Mouse (Mus musculus) hindbrain, embryonic 14.5 days (tissue): ENCODE data around the gene Gm3839. TPM values are rescaled to one million over a fixed set of nuclear protein-coding genes. Genes with fewer than 3 reads are reported as not detected.

Experiments used
- ATAC-seq: fragments of 200-750 bp; cut with Nextera tagmentation; 2 replicates; pipeline ENCODE4 v1.8.0; 2017; ENCODE audit warnings: moderate number of reproducible peaks, mild to moderate bottlenecking, moderate TSS enrichment, moderate library complexity; ENCODE audit not compliant: low FRiP score
- DNase-seq: peaks from one replicate; pipeline ENCODE4 v3.0.0-alpha.2; 2015; ENCODE audit warnings: low spot score
- H3K27ac ChIP-seq: fragments of 300-500 bp; sonication (generic); 2 replicates; pipeline ENCODE4 v1.5.1; 2014; ENCODE audit warnings: mild to moderate bottlenecking, moderate library complexity
- H3K27me3 ChIP-seq: fragments of 300-500 bp; sonication (generic); 2 replicates; pipeline ENCODE4 v1.6.1; 2014; ENCODE audit warnings: mild to moderate bottlenecking, low read length, mixed read lengths; ENCODE audit not compliant: control insufficient read depth, insufficient read depth
- H3K36me3 ChIP-seq: fragments of 300-500 bp; sonication (generic); replicated peaks from 2 replicates; pipeline ENCODE4 v1.6.1; 2014; ENCODE audit not compliant: control insufficient read depth, insufficient read depth
- H3K4me1 ChIP-seq: fragments of 300-500 bp; sonication (generic); replicated peaks from 2 replicates; pipeline ENCODE4 v1.6.1; 2014; ENCODE audit warnings: antibody characterized with exemption, low read length, mixed read lengths; ENCODE audit not compliant: control insufficient read depth, insufficient read depth
- H3K4me2 ChIP-seq: fragments of 300-500 bp; sonication (generic); replicated peaks from 2 replicates; pipeline ENCODE4 v1.6.1; 2014; ENCODE audit warnings: mild to moderate bottlenecking, moderate library complexity
- H3K4me3 ChIP-seq: fragments of 300-500 bp; sonication (generic); replicated peaks from 2 replicates; pipeline ENCODE4 v1.5.1; 2014; ENCODE audit warnings: mild to moderate bottlenecking, low read length
- H3K9ac ChIP-seq: fragments of 300-500 bp; sonication (generic); 2 replicates; pipeline ENCODE4 v1.6.1; 2014
- H3K9me3 ChIP-seq: fragments of 300-500 bp; sonication (generic); 2 replicates; pipeline ENCODE4 v1.6.1; 2016; ENCODE audit warnings: low read length; ENCODE audit not compliant: control insufficient read depth
- WGBS: fragments of 180-500 bp; shearing (Covaris S2); extraction: QIAGEN DNeasy Blood & Tissue Kit; methylation state at CpG from one replicate; pipeline ENCODE4 v1.1.7; 2014; 5-methylcytosine and 5-hydroxymethylcytosine counted together
- microRNA-seq: library from miRNA; unstranded; fragments of <30 nt; microRNA quantifications from one replicate; pipeline ENCODE4, GENCODE M21; 2016
- polyA plus RNA-seq: library from polyadenylated mRNA; unstranded; fragments of >200 nt; fragmentation: Nextera tagmentation; extraction: Ambion mirVana; gene quantifications from 2 replicates; pipeline ENCODE4 v1.2.1, GENCODE M21; 2014

The Gm3839 gene
- polyA plus RNA-seq, 1 experiment from 2014 or later = 1.7 TPM

GRCm38 (mm10) chr14:11244546-11244945 lies 112.0 kb downstream of the Gm3839 start:
- WGBS = 59% methylated on average over 5 of the region's 5 CpGs
- H3K36me3 ChIP-seq = no peaks in the 10 kb centered on the region
- ATAC-seq (no peak), DNase-seq (no peak)
- H3K4me2 ChIP-seq = no peak overlapping the region
- H3K4me3 ChIP-seq = no peak overlapping the region
- H3K9ac ChIP-seq = no peak overlapping the region
- no peaks in the 10 kb centered on the region for H3K27me3 ChIP-seq
- H3K9me3 ChIP-seq = no peaks in the 10 kb centered on the region
- H3K4me1 ChIP-seq = no peaks in the 10 kb centered on the region
- H3K27ac ChIP-seq = no peak overlapping the region

DNA sequence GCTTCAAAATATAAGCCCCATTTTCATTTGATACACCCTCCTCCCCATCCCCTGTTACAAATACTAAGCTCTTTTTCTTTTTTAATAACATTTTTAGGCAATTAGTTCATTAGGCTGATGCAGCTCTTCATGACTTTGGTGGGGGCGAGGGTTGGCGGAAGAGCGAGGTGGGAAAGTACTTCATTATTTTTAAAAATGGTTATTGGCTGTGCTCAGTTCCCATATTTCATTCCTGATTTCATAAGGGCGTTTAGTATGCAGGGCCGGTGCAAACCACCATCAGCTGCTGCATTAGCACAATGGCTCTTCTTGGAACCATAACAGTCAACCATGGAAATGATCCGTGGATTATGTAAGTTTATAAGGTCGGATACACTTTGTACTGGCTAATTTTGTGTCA lies 124.4 kb downstream of the Gm3839 start:
- H3K9ac ChIP-seq = no peak overlapping the region
- no peak for DNase-seq
- H3K4me2 ChIP-seq = no peak overlapping the region
- H3K27ac ChIP-seq = no peak overlapping the region
- no peaks in the 10 kb centered on the region for H3K36me3 ChIP-seq
- H3K4me3 ChIP-seq = no peak overlapping the region
- H3K4me1 ChIP-seq = no peaks in the 10 kb centered on the region
- 0 out of 2 replicates have a peak, but pooled peaks cover 5% of the 10 kb centered on the region for H3K9me3 ChIP-seq
- H3K27me3 ChIP-seq = no peaks in the 10 kb centered on the region
- 87% methylated on average over 7 of the region's 7 CpGs for WGBS
- no peak for ATAC-seq

Small RNAs within 50 kb of the gene (microRNA-seq; reads per million reads assigned to microRNA genes)
- gene Mir5124b = not detected

Other genes with a start within 250 kb of the Gm3839 start
- 8.5 and 12.6 TPM in 2 replicates for gene Fhit, start 194.7 kb downstream of the Gm3839 start, polyA plus RNA-seq
- gene Ptprg, start 196.8 kb upstream of the Gm3839 start, polyA plus RNA-seq = 49.0 and 51.0 TPM in 2 replicates